Mouse (Mus musculus): Measurements from ENCODE around the gene Neurl3.

Gene Neurl3

DNA sequence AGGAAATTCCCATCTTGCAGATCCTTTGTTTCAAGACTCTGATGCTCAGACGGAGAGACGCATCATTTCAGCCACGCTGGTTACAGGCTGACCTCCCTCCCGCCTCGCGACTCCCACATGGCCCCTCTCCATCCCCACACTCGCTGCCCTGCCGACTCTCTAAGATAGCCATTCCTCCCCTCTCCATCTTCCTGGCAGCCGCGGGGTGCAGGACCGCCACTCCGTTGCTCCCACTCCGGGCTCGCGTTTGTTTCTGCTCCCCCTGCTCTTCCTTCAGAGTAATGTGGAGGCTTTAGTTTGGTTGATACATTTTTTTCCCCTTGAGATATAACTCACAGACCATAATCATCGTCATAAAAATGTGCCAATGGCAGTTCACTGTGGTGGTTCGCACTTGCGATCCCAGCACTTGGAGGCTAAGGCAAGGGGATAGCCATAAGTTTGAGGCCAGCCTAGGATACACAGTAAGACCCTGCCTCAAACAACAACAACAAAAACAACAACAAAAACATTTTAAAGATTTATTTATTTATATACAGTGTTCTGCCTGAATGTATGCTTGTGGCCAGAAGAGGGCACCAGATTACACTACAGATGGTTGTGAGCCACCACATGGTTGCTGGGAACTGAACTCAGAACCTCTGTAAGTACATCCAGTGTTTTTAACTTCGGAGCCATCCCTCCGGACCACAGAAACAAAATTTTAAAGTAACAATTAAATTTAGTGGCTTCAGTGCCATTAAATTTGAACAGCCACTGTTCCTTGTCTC is 18.4 kb downstream of the Neurl3 start:
- no peak for DNase-seq

GRCm38 (mm10) chr1:36254635-36255360 is 19.7 kb downstream of the Neurl3 start:
- DNase-seq, result peak; percentile 53

DNA sequence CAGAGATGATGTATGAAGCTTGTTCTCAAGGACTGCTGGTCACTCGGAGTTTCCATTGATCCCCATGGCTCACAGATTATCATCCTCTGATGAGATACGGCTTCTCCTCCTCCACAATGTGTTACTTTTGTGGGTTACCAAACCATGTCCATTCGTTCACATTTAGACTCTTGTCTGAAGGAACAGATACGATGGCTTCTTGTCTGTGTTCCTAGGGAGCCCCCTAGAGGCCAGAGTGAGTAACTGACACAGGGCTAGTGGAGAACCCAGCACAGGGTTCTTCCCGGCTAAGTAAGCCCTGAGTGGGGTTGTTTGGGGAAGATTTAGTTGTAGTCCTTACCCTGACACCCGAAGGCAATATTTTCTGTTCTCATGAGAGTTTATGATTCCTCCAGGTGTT is 21.7 kb downstream of the Neurl3 start:
- peak; percentile 81 for DNase-seq

- DNase-seq, result no peak
These were observed 23.1 kb downstream of the Neurl3 start for GRCm38 (mm10) chr1:36251426-36251825.

DNA sequence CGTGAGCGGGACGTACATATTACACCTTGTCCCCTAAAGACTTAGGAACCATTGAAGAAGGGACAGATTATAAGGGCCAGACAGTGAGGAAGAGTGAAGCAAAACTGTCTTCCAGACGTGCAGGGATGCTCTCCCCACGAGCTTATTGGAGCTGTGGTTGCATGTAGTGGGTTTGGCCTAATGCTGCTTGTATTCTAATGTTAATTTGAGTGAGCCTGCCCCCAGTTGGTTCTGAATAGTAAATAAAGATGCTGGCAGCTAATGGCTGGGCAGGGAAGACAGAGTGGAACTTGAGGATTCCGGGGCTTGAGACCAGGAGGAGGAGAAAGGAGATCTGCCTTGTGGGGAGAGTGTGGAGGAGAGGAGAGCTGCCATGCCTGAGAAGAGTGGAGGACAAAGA is 27.8 kb downstream of the Neurl3 start:
- no peak for DNase-seq

DNA sequence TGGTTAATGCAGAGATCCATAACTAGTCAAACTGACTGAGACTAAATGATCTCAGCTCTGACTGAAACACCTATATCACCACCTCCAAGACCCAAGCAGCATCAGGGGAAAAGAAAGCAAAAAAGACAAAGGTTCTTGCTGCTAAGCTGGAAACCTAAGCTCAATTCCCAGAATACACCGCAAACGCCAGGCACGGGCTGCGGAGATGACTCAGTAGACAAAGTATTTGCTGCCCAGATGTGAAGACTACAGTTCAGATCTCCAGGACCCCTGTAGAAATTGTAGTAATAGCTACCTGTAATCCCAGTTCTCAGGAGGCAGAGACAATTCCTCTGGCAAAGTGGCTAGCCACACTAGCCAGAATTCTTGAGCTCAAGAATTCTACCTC is 29.7 kb downstream of the Neurl3 start:
- DNase-seq, result no peak

GRCm38 (mm10) chr1:36244058-36244827 is 30.2 kb downstream of the Neurl3 start, which contains the start of gene Uggt1:
TSS of gene Uggt1 (minus strand) at chr1:36244720.
- peak; percentile 94 for DNase-seq

DNA sequence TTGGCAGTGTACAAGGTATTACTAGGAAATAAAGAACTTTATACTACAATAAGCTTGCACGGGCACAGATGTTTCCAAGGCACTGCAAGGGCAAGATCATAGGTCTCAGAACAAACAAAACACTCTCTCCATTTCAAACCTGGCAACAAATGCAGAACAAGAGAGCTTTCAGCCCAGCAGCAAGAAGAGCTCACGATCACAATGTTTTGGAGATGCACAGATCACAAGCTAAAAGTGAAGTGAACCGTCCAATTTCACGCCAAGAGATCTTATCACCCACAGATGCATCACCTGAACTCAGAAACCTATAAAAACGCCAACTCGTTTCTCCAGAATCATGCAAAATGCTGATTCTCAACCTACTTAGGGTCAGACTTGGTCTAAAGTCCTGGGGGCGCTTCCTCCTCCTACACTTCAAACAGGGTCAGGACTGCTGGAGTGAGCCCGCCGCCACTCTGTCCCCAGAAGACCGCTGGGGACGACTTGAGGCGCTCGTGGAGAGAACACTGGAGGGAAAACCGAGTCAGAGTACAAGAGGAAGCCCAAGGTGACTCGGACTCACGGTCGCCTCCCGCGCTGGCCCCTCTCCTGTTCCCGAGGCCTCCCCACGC is 30.9 kb downstream of the Neurl3 start:
- DNase-seq, result no peak

DNA sequence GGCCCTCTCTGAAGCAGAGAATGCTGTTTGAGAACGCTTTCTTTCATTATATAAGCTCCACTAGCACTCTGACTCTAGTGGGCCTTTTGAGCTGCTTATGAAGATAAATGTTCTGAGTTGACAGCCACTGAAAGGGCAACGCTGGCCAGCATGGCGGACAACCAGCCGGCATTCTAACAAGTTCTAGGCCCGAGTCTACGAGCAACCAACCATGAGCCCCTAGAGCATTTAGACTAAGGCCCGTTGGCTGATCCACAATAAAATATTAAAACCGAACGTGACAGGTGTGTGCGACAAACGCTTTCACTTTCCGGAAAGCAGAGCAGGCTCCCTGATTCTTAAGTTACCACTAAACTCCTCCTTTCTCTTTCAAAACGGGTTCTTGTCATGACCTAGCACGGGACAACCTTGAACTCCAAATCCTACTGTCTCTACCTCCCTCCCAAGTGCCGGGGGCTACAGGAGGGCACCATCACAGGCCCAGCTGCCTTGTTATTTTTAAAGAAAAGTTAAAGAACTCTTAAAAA is 32.5 kb downstream of the Neurl3 start:
- no peak for DNase-seq

GRCm38 (mm10) chr1:36240176-36240575 is 34.3 kb downstream of the Neurl3 start:
- DNase-seq, result no peak

DNA sequence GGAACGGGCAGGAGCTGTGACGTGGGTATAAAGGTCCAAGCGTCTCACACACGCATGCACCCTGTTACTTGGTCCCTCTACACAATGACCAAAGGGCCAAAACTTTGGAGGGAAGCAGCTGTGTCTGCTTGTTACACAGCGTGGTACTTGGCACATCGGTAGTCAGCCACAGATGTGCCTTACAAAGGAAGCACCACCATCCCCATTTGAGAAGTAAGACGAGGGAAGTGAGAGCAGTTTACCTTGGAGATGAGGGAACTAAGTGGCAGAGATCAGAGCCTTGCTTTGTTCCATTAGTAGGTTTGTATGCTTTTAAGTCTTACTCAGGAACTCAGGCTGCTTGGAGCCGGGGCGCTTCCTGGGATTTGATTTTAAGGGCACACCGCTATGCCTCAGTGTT is 35.1 kb downstream of the Neurl3 start:
- DNase-seq, result no peak

- DNase-seq, result no peak
These were observed 38.6 kb downstream of the Neurl3 start for GRCm38 (mm10) chr1:36235855-36236254.

DNA sequence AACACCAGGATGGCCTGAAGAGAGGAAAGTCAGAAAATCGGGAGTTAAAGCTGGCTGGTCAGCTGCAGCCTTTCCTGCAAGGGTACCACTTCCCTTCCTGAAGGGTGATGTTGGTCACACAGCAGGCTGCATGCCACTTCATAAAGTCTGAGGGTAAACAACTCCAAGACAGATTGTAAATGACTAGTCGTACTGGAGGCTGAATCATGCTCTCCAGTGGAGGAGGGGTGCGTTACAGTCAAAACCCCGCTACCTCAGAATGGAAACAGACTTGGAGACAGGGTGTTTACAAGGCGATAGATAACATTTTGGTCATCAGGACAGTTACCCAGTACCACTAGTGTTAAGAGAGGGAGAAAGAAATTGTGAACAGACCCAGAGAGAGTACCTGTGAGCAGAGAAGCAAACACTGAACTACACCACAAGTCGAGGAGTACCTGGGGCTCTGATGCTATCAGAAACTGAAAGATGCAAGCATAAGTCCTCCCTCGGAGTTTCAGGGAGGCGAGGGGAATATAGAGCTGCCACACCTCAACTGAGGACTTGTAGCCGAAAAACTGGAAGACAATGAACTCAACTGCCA is 39.3 kb downstream of the Neurl3 start:
- DNase-seq, result no peak

DNA sequence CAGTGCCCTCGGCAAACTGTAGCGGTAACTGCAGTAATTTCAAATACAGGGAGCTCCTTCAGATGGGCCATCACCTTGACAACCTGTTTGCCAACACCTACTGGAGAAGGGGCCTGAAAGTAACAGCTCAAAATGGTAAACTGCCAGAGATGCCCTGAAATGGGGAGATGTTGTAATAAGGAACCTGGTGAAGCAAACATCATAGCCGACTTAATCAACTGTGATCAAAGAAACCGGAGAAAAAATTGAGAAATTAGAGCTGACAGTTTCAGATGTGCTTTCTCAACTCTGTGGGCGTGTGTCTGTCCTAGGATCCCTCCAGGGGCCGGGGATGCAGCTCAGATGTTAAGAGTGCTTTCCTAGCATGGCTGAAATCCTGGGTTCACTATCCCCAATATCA is 41.3 kb downstream of the Neurl3 start:
- no peak for DNase-seq

GRCm38 (mm10) chr1:36230919-36231705 is 43.4 kb downstream of the Neurl3 start:
- no peak for DNase-seq

- DNase-seq, result no peak
These were observed 46.0 kb downstream of the Neurl3 start for GRCm38 (mm10) chr1:36228461-36228860.

- DNase-seq, result no peak
These were observed 49.8 kb downstream of the Neurl3 start for GRCm38 (mm10) chr1:36224648-36225047.
